Mouse (Mus musculus) E14TG2a.4 (cell line): Measurements from ENCODE around the gene Gnao1.

Experiments
- CTCF ChIP-seq: conservative IDR thresholded peaks from 2 replicates; pipeline ENCODE4 v1.5.1; 2014; ENCODE audit warnings: low read length
- NANOG ChIP-seq: IDR thresholded peaks from 2 replicates; pipeline ENCODE4 v1.6.1; 2014; ENCODE audit warnings: borderline replicate concordance, low read length, mixed read lengths

GRCm38 (mm10) chr8:93958402-93958801, 148.6 kb downstream of the Gnao1 start:
- no peak for TF ChIP-seq CTCF
- no peak for TF ChIP-seq NANOG
